Mouse (Mus musculus): ENCODE measurements around the gene Runx1. TPM values are rescaled to one million over a fixed set of nuclear protein-coding genes. Genes with fewer than 3 reads are reported as not detected.

The Runx1 gene
- polyA plus RNA-seq (2012; rRNA removed) = 0.45 and 0.48 TPM in 2 replicates

DNA sequence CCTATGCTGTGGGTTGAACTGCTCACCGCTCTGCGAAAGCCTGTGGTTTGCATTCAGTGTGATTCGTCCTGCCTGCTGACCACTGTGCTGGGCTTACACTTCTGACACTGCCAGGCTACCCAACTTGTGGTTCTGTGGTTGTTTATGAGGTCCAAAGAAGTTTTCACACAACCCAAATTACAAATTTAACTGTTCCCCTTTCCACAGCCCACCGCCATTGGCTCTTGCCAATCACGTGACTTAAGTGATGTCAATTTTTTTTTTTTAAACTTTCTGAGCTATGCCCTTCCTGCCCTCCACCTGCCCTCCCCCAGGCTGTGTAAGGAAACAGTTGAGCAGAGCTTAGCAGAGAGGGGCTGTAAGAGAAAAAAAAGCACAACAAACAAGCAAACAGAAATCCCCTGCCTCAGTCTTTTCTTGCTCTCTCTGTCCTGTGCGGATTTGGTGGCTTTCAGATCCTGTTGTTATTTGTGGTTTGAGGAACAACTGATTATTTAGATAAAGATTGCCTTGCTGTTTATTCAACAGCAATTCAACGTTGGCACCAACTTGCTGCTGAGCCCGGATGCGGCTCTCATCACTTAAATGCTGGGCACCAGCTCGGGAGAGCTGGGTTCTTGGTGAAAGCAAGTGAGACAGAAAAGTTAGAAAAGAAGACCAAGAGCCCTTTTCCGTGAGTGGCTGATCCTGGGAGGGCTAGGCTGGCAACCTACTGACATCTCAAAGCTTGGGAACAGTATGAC is at the start of gene Runx1:
TSS of gene Runx1 (minus strand) at position 242 of the 743 bp plus-strand sequence.
- no peaks in the 10 kb centered on the region for H3K4me1 ChIP-seq (ENCODE audit: control insufficient read depth, insufficient read depth, low read length)
- no peak within 1 kb of the TSS for H3K4me3 ChIP-seq (ENCODE audit: insufficient read depth, low read length)
- H3K27ac ChIP-seq (ENCODE audit: insufficient read depth, low read length) = no peak within 1 kb of the TSS
- TF ChIP-seq CTCF (IDR thresholded peaks at IDR 0.05; ENCODE audit: extremely low read depth, insufficient read depth, low read length) = no peak

DNA sequence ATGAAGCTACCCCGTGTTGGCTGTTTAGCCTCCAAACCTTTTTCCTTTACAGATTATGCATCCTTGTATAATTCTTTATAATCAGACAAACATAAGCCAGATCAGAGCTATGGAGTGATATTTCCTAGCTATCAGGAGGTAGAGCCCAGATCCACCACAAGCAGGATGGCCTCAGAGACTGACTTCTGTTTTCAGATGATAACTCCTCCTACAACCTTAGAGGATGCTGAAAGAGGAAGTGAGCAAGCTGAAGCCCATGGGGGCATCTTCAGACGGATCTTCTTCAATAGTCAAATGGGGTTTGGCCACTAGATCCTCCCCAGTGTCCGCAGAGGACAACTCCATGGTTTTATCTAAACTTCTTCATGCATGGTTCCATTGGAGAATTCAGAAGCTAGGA is 48.1 kb upstream of the Runx1 start:
- no peak overlapping the region for H3K4me3 ChIP-seq (ENCODE audit: insufficient read depth, low read length)
- no peak for TF ChIP-seq CTCF (IDR thresholded peaks at IDR 0.05; ENCODE audit: extremely low read depth, insufficient read depth, low read length)
- no peak for TF ChIP-seq POLR2A (IDR thresholded peaks at IDR 0.05; ENCODE audit: extremely low read depth, insufficient read depth, low read length)
- no peak overlapping the region for H3K27ac ChIP-seq (ENCODE audit: insufficient read depth, low read length)
- H3K4me1 ChIP-seq (ENCODE audit: control insufficient read depth, insufficient read depth, low read length) = no peaks in the 10 kb centered on the region

DNA sequence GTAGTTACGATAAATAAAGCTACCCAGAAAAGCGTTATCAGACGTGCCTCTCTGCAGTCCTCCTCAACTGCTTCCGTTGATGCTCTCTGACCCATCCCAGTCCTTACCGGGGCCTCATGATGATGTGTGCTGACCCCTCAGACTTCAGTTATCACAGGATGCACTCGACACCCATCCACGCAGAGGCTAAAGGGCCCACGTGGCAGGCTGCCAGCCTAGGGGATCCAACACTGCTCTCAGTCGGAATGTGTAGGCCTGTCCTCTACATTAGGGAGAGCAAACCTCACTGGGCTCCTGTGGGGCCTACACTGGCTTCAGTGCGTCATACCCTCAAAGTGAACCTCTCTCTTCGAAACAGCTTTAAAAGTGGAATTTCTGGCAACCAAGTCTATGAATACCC is 45.8 kb upstream of the Runx1 start:
- Histone ChIP-seq H3K27ac (ENCODE audit: insufficient read depth, low read length) (no peak overlapping the region), H3K4me3 (ENCODE audit: insufficient read depth, low read length) (no peak overlapping the region), H3K4me1 (ENCODE audit: control insufficient read depth, insufficient read depth, low read length) (no peaks in the 10 kb centered on the region)
- TF ChIP-seq CTCF (IDR thresholded peaks at IDR 0.05; ENCODE audit: extremely low read depth, insufficient read depth, low read length) = no peak

DNA sequence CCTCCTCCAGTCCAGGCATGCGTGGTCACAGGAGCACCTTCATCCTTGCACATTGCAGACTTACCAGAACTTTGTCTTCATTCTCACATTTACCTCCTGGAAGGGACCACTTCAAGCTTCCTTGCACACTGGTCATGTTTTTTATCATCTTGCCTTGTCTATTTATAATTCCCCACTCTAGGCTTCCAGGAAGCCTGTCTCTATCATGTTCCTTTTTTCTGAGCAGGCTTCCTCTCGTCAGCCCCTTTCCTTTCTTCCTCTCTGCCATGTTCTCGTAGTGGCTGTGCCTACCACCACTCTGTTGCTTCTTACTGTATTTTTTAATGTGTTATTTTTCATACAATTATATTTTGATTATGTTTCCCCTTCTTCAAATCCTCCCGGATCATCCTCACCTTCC is 42.6 kb upstream of the Runx1 start:
- TF ChIP-seq CTCF (IDR thresholded peaks at IDR 0.05; ENCODE audit: extremely low read depth, insufficient read depth, low read length) (no peak), POLR2A (IDR thresholded peaks at IDR 0.05; ENCODE audit: extremely low read depth, insufficient read depth, low read length) (no peak)
- no peaks in the 10 kb centered on the region for H3K4me1 ChIP-seq (ENCODE audit: control insufficient read depth, insufficient read depth, low read length)
- H3K27ac ChIP-seq (ENCODE audit: insufficient read depth, low read length) = no peak overlapping the region
- no peak overlapping the region for H3K4me3 ChIP-seq (ENCODE audit: insufficient read depth, low read length)

DNA sequence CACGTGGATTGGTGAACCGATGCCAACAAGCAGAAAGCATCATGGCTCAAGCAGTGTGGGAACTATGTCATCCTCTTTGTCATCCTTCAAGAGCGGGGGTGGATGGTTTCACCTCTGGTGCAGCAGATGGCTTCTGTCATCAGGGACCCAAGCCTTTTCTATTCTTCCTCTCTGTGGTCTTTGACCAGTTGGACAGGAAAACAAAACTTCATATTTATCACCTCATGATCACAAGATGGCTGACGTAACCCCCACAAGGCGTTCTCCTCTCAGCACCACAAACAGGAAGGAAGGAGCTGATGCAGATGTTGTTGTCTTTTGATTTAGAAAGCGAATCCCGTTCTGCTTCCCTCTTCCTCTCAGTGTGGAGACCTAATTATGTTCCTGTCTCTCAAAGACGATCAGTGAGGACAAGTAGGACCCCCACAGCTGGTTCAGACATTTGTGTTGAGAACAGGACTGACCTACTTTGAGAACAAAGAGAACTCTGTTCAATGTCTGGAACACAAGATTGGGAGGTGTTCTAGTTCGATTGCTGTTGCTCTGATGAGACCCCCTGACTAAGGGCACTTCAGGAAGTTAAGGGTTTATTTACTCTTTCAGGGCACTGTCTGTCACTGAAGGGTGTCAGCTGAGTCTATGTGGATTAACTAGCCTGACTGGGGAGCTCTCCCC is 41.4 kb upstream of the Runx1 start:
- TF ChIP-seq CTCF (IDR thresholded peaks at IDR 0.05; ENCODE audit: extremely low read depth, insufficient read depth, low read length) = no peak
- TF ChIP-seq POLR2A (IDR thresholded peaks at IDR 0.05; ENCODE audit: extremely low read depth, insufficient read depth, low read length) = no peak
- Histone ChIP-seq H3K4me3 (ENCODE audit: insufficient read depth, low read length) (no peak overlapping the region), H3K27ac (ENCODE audit: insufficient read depth, low read length) (no peak overlapping the region), H3K4me1 (ENCODE audit: control insufficient read depth, insufficient read depth, low read length) (no peaks in the 10 kb centered on the region)

DNA sequence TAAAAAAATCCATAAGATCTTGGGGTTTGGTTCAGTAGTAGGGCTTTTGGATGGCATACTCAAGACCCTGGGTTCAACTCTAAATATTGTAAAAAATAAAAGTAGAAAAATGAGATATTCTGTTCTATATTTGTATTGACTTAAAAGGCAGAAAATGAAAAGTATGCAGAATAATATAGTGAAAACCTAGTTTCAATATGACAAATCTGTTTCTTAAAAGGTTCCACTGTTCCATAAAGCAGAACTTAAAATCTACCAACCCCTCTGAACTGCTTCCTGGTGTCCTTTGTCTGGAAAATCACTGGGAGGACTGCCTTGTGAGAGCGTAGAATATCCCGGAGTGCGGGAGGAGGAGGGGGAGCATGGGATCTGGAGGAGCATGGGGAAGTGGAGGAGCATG is 39.4 kb upstream of the Runx1 start:
- H3K4me1 ChIP-seq (ENCODE audit: control insufficient read depth, insufficient read depth, low read length) = no peaks in the 10 kb centered on the region
- H3K27ac ChIP-seq (ENCODE audit: insufficient read depth, low read length) = no peak overlapping the region
- no peak overlapping the region for H3K4me3 ChIP-seq (ENCODE audit: insufficient read depth, low read length)
- TF ChIP-seq POLR2A (IDR thresholded peaks at IDR 0.05; ENCODE audit: extremely low read depth, insufficient read depth, low read length) (no peak), CTCF (IDR thresholded peaks at IDR 0.05; ENCODE audit: extremely low read depth, insufficient read depth, low read length) (no peak)

DNA sequence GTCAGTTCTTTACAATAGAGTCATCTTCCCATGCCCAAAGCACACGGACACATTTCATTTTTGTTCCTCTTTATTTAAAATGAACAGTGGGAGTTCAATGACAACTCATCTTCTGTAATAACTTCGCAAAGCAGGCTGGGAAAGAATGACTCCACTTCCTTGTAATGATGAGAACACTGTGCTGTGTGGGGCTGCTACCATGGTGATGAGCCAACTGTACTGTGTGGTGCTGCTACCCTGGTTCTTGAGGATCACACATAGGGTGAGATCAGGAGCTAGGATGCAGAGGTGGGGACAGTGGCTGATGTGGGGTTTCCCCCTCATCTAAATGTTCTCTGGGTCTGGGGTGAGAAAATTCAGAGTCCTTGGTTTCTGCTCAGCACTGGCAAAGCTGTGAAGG is 38.2 kb upstream of the Runx1 start:
- no peak overlapping the region for H3K27ac ChIP-seq (ENCODE audit: insufficient read depth, low read length)
- TF ChIP-seq POLR2A (IDR thresholded peaks at IDR 0.05; ENCODE audit: extremely low read depth, insufficient read depth, low read length) (no peak), CTCF (IDR thresholded peaks at IDR 0.05; ENCODE audit: extremely low read depth, insufficient read depth, low read length) (no peak)
- no peak overlapping the region for H3K4me3 ChIP-seq (ENCODE audit: insufficient read depth, low read length)
- no peaks in the 10 kb centered on the region for H3K4me1 ChIP-seq (ENCODE audit: control insufficient read depth, insufficient read depth, low read length)

DNA sequence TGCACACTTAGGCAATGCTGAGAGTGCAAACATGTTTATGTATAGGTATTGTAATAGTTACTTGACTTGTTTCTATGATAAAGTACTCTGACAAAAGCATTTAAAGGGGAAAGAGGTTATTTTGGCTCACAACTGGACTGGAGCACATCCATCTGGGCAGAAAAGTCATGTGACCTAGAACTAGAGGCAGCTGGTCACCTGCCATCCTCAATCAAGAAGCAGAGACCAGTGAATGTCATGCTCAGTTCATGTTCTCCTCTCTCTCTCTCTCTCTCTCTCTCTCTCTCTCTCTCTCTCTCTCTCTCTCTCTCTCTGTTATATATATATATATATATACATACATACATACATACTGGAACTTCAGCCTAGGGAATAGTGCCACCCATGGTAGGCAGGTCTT is 37.2 kb upstream of the Runx1 start:
- no peak overlapping the region for H3K4me3 ChIP-seq (ENCODE audit: insufficient read depth, low read length)
- no peaks in the 10 kb centered on the region for H3K4me1 ChIP-seq (ENCODE audit: control insufficient read depth, insufficient read depth, low read length)
- H3K27ac ChIP-seq (ENCODE audit: insufficient read depth, low read length) = no peak overlapping the region
- no peak for TF ChIP-seq CTCF (IDR thresholded peaks at IDR 0.05; ENCODE audit: extremely low read depth, insufficient read depth, low read length)
- no peak for TF ChIP-seq POLR2A (IDR thresholded peaks at IDR 0.05; ENCODE audit: extremely low read depth, insufficient read depth, low read length)

DNA sequence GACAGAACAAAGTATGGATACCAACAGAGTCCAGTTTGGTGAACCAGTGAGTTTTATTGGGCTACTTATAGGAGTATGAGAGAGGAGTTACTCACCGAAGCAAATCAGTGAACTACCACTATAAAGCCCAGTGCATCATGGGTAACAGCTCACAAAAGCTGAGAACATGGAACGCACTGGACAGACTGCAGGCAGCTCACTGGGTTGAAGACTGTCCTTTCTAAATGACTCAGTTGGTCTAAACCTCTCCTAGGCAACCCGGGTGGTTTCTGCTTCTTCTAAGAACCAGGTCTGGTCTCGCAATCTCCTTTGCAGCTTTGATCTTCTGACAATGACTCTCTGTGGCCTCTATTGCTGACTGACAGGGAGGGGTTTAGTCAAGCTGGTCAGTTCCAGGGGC is 36.5 kb upstream of the Runx1 start:
- TF ChIP-seq CTCF (IDR thresholded peaks at IDR 0.05; ENCODE audit: extremely low read depth, insufficient read depth, low read length) = no peak
- TF ChIP-seq POLR2A (IDR thresholded peaks at IDR 0.05; ENCODE audit: extremely low read depth, insufficient read depth, low read length) = no peak
- Histone ChIP-seq H3K4me1 (ENCODE audit: control insufficient read depth, insufficient read depth, low read length) (no peaks in the 10 kb centered on the region), H3K27ac (ENCODE audit: insufficient read depth, low read length) (no peak overlapping the region), H3K4me3 (ENCODE audit: insufficient read depth, low read length) (no peak overlapping the region)

DNA sequence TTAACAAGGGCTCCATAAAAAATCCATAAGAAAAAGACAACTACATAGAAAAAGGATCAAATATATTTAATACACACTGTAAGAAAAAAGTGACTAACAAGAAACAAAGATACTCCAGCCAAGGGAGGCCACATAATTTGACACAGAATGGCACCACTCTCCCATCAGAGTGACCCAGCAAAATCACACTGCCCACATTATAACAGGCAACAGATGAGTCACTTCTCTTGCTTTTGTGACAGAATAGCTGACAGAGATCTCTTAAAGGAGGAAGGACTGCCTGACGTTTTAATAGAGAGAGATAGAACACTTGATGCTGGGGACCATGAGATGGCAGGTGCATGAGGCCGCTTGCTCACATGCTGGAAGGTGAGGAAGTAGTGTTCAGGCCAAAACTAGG is 35.6 kb upstream of the Runx1 start:
- Histone ChIP-seq H3K4me1 (ENCODE audit: control insufficient read depth, insufficient read depth, low read length) (no peaks in the 10 kb centered on the region), H3K4me3 (ENCODE audit: insufficient read depth, low read length) (no peak overlapping the region), H3K27ac (ENCODE audit: insufficient read depth, low read length) (no peak overlapping the region)
- TF ChIP-seq POLR2A (IDR thresholded peaks at IDR 0.05; ENCODE audit: extremely low read depth, insufficient read depth, low read length) = no peak
- TF ChIP-seq CTCF (IDR thresholded peaks at IDR 0.05; ENCODE audit: extremely low read depth, insufficient read depth, low read length) = no peak

Measured in cortical plate, adult 2 months (tissue).